Mouse (Mus musculus): ENCODE data around the gene Slc31a2. TPM values are rescaled to one million over a fixed set of nuclear protein-coding genes. Genes with fewer than 3 reads are reported as not detected.

The Slc31a2 gene
- total RNA-seq, 2 experiments from 2014 or later = 9.5 to 12.3 TPM

GRCm38 (mm10) chr4:62278081-62278480 is 15.7 kb downstream of the Slc31a2 start:
- DNase-seq (ENCODE audit: low spot score in 2 of 2) = no peak

GRCm38 (mm10) chr4:62281319-62281718 is 19.0 kb downstream of the Slc31a2 start:
- peak in 1 of 2 experiments; percentile 9 for DNase-seq (ENCODE audit: low spot score in 2 of 2)

- DNase-seq (ENCODE audit: low spot score in 2 of 2) = peak in 1 of 2 experiments; percentile 6
Measured at GRCm38 (mm10) chr4:62282969-62283368, 20.6 kb downstream of the Slc31a2 start.

- no peak for DNase-seq (ENCODE audit: low spot score in 2 of 2)
Measured at GRCm38 (mm10) chr4:62285576-62285975, 23.2 kb downstream of the Slc31a2 start.

- peak; percentile 51 to 72 for DNase-seq (ENCODE audit: low spot score in 2 of 2)
Measured at GRCm38 (mm10) chr4:62286257-62286991, 24.1 kb downstream of the Slc31a2 start.

GRCm38 (mm10) chr4:62286992-62287900 is 24.9 kb downstream of the Slc31a2 start:
- peak in 1 of 2 experiments; percentile 15 for DNase-seq (ENCODE audit: low spot score in 2 of 2)

GRCm38 (mm10) chr4:62289226-62289625 is 26.9 kb downstream of the Slc31a2 start:
- no peak for DNase-seq (ENCODE audit: low spot score in 2 of 2)

- DNase-seq (ENCODE audit: low spot score in 2 of 2) = peak in 1 of 2 experiments; percentile 5
Measured at GRCm38 (mm10) chr4:62290816-62291505, 28.6 kb downstream of the Slc31a2 start.

- DNase-seq (ENCODE audit: low spot score in 2 of 2) = no peak
Measured at GRCm38 (mm10) chr4:62292461-62293180, 30.3 kb downstream of the Slc31a2 start.

- peak in 1 of 2 experiments; percentile 12 for DNase-seq (ENCODE audit: low spot score in 2 of 2)
Measured at GRCm38 (mm10) chr4:62293219-62293861, 31.0 kb downstream of the Slc31a2 start.

- DNase-seq (ENCODE audit: low spot score in 2 of 2) = peak in 1 of 2 experiments; percentile 7
Measured at GRCm38 (mm10) chr4:62294741-62295140, 32.4 kb downstream of the Slc31a2 start.

GRCm38 (mm10) chr4:62297280-62298130 is 35.1 kb downstream of the Slc31a2 start:
- no peak for DNase-seq (ENCODE audit: low spot score in 2 of 2)

GRCm38 (mm10) chr4:62300001-62300400 is 37.6 kb downstream of the Slc31a2 start:
- no peak for DNase-seq (ENCODE audit: low spot score in 2 of 2)

- no peak for DNase-seq (ENCODE audit: low spot score in 2 of 2)
Measured at GRCm38 (mm10) chr4:62302795-62303194, 40.4 kb downstream of the Slc31a2 start.

GRCm38 (mm10) chr4:62303288-62303687 is 40.9 kb downstream of the Slc31a2 start:
- DNase-seq (ENCODE audit: low spot score in 2 of 2) = no peak

- no peak for DNase-seq (ENCODE audit: low spot score in 2 of 2)
Measured at GRCm38 (mm10) chr4:62306301-62306700, 43.9 kb downstream of the Slc31a2 start.

- no peak for DNase-seq (ENCODE audit: low spot score in 2 of 2)
Measured at GRCm38 (mm10) chr4:62306840-62307239, 44.5 kb downstream of the Slc31a2 start.

- no peak for DNase-seq (ENCODE audit: low spot score in 2 of 2)
Measured at GRCm38 (mm10) chr4:62308406-62308805, 46.0 kb downstream of the Slc31a2 start.

GRCm38 (mm10) chr4:62312821-62313220 is 50.5 kb downstream of the Slc31a2 start:
- no peak for DNase-seq (ENCODE audit: low spot score in 2 of 2)

All from gastrocnemius, postnatal 4 days (tissue).